In the genomic region with DNA sequence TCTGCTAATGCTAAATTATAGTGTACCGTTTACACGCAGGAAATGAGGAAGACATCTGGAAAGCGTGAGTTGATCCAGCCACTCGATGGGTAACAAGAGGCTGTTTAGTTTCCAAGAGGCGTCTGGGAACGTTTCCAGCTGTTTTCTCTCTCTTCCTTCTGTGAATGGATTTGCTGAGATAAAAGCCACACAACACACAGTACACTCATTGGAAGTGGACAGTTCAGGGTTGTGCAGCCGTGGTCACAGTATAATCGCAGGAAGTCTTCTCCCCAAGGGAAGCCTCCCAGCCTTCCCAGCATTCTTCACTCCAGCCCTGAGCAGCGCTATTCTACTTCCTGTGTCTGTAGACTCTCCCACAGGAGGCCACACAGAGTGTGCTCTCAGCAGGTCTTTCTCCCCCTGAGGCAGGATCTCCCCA, we compare ENCODE assay signal across 8 mouse cellular contexts. TPM values are rescaled to one million over a fixed set of nuclear protein-coding genes. Genes with fewer than 3 reads are reported as not detected.
DNase-seq lines count a peak whose midpoint lies in the region; ATAC-seq lines count a peak whose summit lies in the region.

No protein-coding gene starts in this region.

- no peaks in the 10 kb centered on the region for H3K36me3 ChIP-seq in forebrain, embryonic 15.5 days
- peaks cover 47% of the 10 kb centered on the region for H3K36me3 ChIP-seq in forebrain, embryonic 10.5 days (replicated peaks)

- intact Hi-C loops in heart, postnatal 25 days (cut with DNase I): loop anchor here (2.0 kb wide), 1 partner anchor 14 kb away; no protein-coding TSS in a partner anchor

- peak; percentile 46; the same call in 1 of the 2 replicates for ATAC-seq in forebrain, embryonic 15.5 days (replicated peaks)
- 0 out of 2 replicates have a peak, but pooled peaks have one; percentile 39 for ATAC-seq in erythroblast, adult 5-6 weeks (replicated peaks; ENCODE audit: low FRiP score, poor library complexity, severe bottlenecking)
- ATAC-seq in CD4-positive, CD25-positive, alpha-beta regulatory T cell, adult 4 months: no peak

- no peaks in the 10 kb centered on the region for H3K9me3 ChIP-seq in forebrain, embryonic 15.5 days
- no peaks in the 10 kb centered on the region for H3K9me3 ChIP-seq in forebrain, embryonic 10.5 days

- H3K4me1 ChIP-seq in forebrain, embryonic 15.5 days: no peaks in the 10 kb centered on the region
- H3K4me1 ChIP-seq in forebrain, embryonic 10.5 days: no peaks in the 10 kb centered on the region

- H3K27ac ChIP-seq in forebrain, embryonic 15.5 days (replicated peaks): peak overlapping the region; percentile 66
- no peak overlapping the region for H3K27ac ChIP-seq in forebrain, embryonic 10.5 days

- no peak overlapping the region for H3K4me2 ChIP-seq in forebrain, embryonic 15.5 days (replicated peaks)

- WGBS in forebrain, embryonic 15.5 days: 47% methylated on average over 9 of the region's 9 CpGs
- 88% methylated on average over 9 of the region's 9 CpGs for WGBS in forebrain, embryonic 10.5 days

- no peak overlapping the region for H3K4me3 ChIP-seq in forebrain, embryonic 15.5 days
- H3K4me3 ChIP-seq in forebrain, embryonic 10.5 days: no peak overlapping the region

- DNase-seq in forebrain, embryonic 10.5 days (ENCODE audit: extremely low spot score, low spot score): no peak
- DNase-seq in heart, postnatal 25 days (ENCODE audit: low spot score): peak; percentile 65
- peak; percentile 28 to 40 for DNase-seq in layer of hippocampus, adult 8-10 months (ENCODE audit: low spot score in 2 of 2)
- DNase-seq in lung, postnatal 14 days: peak; percentile 83
- DNase-seq in spleen, postnatal 36 days (ENCODE audit: low spot score in 2 of 2): no peak

- no peaks in the 10 kb centered on the region for H3K27me3 ChIP-seq in forebrain, embryonic 15.5 days
- H3K27me3 ChIP-seq in forebrain, embryonic 10.5 days (ENCODE audit: poor library complexity, severe bottlenecking): no peaks in the 10 kb centered on the region

- no peak overlapping the region for H3K9ac ChIP-seq in forebrain, embryonic 15.5 days (replicated peaks)

RNA-seq across cellular contexts. Expression of gene Tango6, which starts 22.0 kb away (rescaled TPM):
- 4.9 and 5.5 TPM in 2 replicates for polyA plus RNA-seq in forebrain, embryonic 15.5 days (2015; fragmentation: Nextera tagmentation; extraction: Ambion mirVana)
- 14.9 and 15.0 TPM in 2 replicates for polyA plus RNA-seq in forebrain, embryonic 10.5 days (2016; fragmentation: Nextera tagmentation; extraction: Ambion mirVana)
- 0.84 and 3.5 TPM in 2 replicates for total RNA-seq in erythroblast, adult 5-6 weeks (2015; ENCODE audit: low replicate concordance)
- total RNA-seq in erythroblast, adult 5-6 weeks (2017; ENCODE audit: low replicate concordance): 0.42 and 2.0 TPM in 2 replicates
- total RNA-seq in heart, postnatal 25 days (2021): 10 to 100 TPM in 1 of 2 experiments, 1 to 10 TPM in 1; 10.0 TPM
- 1 to 10 TPM; 6.4 to 7.3 (median 7.0) TPM for total RNA-seq in layer of hippocampus, adult 8-10 months (2022)
- 10 to 100 TPM in 1 of 2 experiments, 1 to 10 TPM in 1; 8.6 to 16.3 TPM for polyA plus RNA-seq in CD4-positive, CD25-positive, alpha-beta regulatory T cell, adult 4 months (2017; shearing (Covaris generic))

Comparison
In these comparisons a context has a peak if more than half of its experiments do, and no peak if none do; other contexts are left out.
1. DNase-seq: peak in heart, postnatal 25 days (single experiment), layer of hippocampus, adult 8-10 months (2 of 2) and lung, postnatal 14 days (single experiment); none in forebrain, embryonic 10.5 days (single experiment) and spleen, postnatal 36 days (0 of 2).